Mouse (Mus musculus): ENCODE data around the gene Srsf5. TPM values are rescaled to one million over a fixed set of nuclear protein-coding genes. Genes with fewer than 3 reads are reported as not detected.

Gene Srsf5
- 248 and 262 TPM in 2 replicates for total RNA-seq (2015)
- total RNA-seq (2017), result 673 and 674 TPM in 2 replicates

GRCm38 (mm10) chr12:80945334-80945995 is at the start of gene Srsf5:
Gene Srsf5 (plus strand): TSS chr12:80945504.
- ATAC-seq (ENCODE audit: poor library complexity, severe bottlenecking), result peak; percentile 76

DNA sequence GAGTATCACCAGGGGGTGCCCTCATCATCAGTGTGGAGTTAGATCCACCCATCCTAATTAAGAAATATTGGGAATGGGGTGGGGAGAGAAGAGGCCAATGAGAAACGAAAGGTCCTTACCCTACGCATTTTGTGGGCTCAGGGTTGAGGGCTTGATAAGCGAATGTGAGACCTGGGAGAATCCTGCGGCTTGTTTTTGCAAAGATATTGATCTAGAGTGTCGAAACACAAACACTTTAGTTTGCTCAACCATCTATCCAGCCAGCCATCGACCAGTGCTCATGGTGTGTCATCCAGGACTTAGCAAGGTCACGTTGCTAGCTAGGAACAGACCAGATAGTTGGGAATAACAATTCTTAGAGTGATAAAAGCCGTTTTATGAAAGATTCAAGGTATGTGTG is 35.7 kb upstream of the Srsf5 start:
- ATAC-seq (ENCODE audit: poor library complexity, severe bottlenecking), result no peak

GRCm38 (mm10) chr12:80917764-80918163 is 27.5 kb upstream of the Srsf5 start:
- ATAC-seq (ENCODE audit: poor library complexity, severe bottlenecking), result peak; percentile 85

GRCm38 (mm10) chr12:80921301-80921700 is 24.0 kb upstream of the Srsf5 start:
- ATAC-seq (ENCODE audit: poor library complexity, severe bottlenecking), result no peak

GRCm38 (mm10) chr12:80922869-80923268 is 22.4 kb upstream of the Srsf5 start:
- no peak for ATAC-seq (ENCODE audit: poor library complexity, severe bottlenecking)

GRCm38 (mm10) chr12:80923602-80924001 is 21.7 kb upstream of the Srsf5 start:
- ATAC-seq (ENCODE audit: poor library complexity, severe bottlenecking), result no peak

- ATAC-seq (ENCODE audit: poor library complexity, severe bottlenecking), result no peak
Measured at GRCm38 (mm10) chr12:80924205-80924604, 21.1 kb upstream of the Srsf5 start.

DNA sequence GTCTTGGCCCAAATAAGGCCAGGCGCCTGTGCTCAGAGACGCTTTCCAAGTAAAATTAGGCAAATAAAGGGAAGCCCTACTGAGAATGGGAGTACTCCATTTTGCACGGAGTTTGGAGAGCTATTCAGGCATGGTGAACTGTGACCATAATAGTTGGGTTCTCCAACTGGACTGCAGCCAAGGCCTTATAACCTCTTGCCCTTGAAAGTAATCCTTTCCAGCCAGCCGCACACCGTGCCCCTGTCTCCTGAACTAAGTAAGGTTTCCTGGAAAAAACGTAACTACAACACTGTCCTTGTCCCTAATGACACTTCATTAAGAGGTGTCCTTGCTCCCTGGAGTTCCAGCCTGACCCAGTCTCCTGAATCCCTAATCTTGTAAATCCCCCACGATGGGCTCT is 19.4 kb upstream of the Srsf5 start:
- no peak for ATAC-seq (ENCODE audit: poor library complexity, severe bottlenecking)

DNA sequence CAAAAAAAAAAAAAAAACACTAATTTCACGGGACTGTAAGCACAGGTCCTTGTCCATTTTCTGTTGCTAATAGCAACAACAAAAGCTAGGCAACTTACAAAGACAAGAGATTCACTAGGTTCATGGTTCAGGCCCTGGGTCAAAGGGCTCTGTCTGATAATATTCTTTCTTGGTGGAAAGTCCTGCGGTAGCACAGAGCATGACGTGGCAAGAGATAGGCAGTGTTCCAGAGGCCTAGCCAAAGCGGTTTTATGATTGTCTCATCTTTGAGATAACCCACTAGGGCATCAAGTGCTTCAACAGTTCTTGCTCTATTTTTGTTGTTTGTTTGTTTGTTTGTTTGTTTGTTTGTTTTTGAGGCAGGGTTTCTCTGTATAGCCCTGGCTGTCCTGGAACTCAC is 18.8 kb upstream of the Srsf5 start:
- ATAC-seq (ENCODE audit: poor library complexity, severe bottlenecking), result no peak

DNA sequence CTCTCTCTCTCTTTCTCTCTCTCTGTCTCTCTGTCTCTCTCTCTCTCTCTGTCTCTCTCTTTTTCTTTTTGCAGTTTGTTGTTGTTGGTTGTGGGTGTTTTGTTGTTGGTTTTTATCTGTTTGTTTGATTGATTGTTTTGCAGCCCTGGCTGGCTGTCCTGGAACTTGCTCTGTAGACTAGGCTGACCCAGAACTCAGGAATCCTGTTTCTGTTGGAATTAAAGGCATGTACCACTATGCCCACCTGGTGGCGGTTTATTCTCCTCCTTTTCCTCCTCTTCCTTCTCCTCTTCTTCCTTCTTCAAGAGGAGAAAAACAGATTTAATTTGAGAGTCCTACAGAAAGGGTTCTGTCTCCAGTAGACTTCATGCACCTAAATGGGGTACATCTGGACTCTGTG is 17.8 kb upstream of the Srsf5 start:
- no peak for ATAC-seq (ENCODE audit: poor library complexity, severe bottlenecking)

DNA sequence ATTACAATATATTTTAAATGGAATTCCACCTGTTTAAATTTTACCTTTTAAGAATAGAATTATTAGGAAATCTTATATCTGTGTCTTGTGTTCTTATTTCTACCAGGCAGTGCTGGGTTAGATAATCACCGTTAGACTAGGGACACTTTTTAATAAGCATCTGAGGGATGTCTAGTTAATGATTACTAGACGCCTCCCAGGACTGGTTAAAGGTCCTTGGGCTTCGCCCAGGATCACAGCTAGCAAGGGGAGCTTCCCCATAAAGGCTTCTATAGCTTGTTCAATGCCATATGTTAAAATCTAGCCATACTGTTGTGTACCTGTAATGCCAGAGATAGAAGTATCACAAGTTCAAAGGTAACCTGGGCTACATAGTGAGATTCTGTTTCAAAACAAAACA is 16.4 kb upstream of the Srsf5 start:
- ATAC-seq (ENCODE audit: poor library complexity, severe bottlenecking), result no peak

GRCm38 (mm10) chr12:80930141-80930540 is 15.2 kb upstream of the Srsf5 start:
- ATAC-seq (ENCODE audit: poor library complexity, severe bottlenecking), result no peak

DNA sequence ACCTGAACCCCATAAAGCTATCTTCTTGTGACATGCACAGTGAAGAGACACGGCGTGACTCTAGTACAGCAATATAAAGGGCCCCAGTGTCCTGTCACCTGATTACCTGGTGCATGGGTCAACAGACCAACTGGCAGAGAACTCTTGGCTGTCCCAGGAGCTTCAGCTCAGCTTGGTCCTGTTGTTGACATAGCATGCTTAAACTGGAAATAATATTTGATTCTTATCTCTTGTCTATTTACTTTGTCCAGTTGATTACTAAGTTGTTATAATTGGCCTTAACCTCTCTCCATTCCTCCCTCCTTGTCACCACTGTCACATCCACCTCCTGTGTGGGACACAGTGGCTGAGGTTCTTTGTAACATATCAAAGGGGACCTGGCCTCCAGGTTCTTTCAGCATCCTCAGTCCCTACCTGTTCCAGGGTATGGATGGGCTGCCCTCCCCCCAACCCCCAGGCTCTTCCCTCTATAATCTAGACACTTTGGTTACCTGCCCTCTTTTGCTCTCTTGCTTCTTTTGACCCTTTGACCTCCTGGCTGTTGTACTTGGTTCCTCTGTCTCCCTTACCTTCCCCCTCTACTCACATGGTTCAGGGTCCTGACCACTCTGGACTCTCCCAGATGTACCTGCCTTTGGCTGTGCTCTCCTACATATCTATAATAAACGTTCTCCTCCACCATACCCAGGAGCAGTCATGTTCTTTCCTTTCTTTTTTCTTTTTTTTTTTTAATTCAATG is 13.7 kb upstream of the Srsf5 start:
- ATAC-seq (ENCODE audit: poor library complexity, severe bottlenecking), result no peak

DNA sequence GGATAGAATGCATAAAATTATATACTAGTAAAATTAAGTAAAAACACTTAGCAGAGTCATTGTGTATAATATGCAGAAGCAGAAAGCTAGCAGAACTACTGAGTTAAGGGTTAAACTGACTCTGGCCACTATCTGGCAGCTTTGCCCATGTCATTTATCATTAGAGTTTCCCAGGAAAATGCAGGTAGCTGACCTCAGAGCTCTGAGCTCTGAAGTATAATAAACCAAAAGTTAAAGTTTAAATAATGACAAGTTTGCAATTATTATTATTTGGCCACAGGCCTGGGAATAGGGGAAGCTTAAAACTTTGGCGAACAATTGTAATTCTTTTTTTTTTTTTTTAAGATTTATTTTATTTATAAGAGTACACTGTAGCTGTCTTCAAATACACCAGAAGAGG is 12.4 kb upstream of the Srsf5 start:
- no peak for ATAC-seq (ENCODE audit: poor library complexity, severe bottlenecking)

- no peak for ATAC-seq (ENCODE audit: poor library complexity, severe bottlenecking)
Measured at GRCm38 (mm10) chr12:80936751-80937150, 8.6 kb upstream of the Srsf5 start.

DNA sequence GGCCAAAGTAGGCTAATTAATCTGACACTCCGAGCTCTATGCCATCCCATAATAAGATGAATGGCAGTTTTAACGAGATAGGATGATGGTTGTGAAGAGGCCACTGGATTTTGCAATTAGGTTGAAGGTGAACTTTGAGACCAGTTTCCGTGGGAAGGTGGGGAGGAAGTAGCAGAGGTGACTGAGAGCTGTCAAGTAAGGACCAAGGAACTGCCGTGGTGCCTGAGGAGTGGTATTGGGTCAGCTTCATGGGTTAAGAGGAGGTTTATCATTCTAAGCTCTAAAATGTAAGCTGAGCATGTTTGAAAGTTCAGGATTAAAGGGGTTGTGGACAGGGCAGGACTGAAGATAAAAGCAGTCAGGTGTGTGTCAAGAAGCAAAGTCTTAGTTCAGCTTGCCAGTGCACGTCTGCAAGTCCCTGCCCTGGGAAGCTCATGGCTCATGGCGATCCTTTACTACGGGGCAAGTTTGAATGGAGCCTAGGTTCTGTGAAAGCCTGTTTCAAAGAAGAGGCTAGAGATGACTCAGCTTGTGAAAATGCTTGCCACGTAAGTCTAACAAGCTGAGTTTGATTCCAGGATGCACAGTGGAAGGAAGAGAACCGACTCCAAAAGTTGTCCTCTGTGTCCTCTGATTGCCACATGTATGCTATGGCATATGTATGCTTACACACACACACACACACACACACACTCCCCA is 7.8 kb upstream of the Srsf5 start:
- ATAC-seq (ENCODE audit: poor library complexity, severe bottlenecking), result no peak

DNA sequence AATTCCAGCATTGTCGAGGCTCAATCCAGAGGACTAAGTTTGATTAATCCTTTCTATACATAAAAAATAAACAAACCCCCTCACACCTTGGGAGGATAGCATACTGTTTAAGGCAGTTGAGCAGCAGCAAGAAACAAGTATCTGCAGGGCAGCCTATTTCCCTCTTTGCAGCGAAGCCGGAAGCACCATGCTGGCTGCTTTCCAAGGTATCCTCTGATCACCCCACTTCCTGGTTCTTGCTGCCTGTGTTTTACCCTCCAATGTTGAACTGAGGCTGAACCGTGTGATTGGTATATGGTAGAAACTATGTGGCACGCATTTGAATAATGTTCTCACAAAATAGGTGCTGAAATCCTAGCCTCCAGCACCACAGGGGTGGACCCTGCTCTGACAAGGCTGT is 6.7 kb upstream of the Srsf5 start:
- peak; percentile 90 for ATAC-seq (ENCODE audit: poor library complexity, severe bottlenecking)

DNA sequence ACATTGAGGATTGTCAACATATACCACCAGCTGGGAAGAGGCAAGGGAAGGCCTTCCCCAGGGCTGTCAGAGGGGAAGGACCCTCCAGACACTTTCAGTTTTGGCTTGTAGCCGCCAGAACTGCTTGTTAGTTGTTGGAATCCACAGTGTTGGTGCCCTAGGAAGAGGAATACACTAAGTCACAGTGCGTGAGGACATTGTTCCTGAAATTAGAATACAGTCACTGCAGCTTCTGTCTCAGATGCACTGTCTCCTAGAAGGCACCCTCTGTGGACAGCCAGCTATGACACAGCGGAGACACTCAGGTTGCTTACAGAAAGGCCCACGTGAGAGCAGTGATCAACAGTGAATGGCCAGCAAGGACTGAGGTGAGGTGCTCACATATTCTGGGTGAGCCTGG is 6.1 kb upstream of the Srsf5 start:
- peak; percentile 60 for ATAC-seq (ENCODE audit: poor library complexity, severe bottlenecking)

GRCm38 (mm10) chr12:80941886-80942285 is 3.4 kb upstream of the Srsf5 start:
- no peak for ATAC-seq (ENCODE audit: poor library complexity, severe bottlenecking)

DNA sequence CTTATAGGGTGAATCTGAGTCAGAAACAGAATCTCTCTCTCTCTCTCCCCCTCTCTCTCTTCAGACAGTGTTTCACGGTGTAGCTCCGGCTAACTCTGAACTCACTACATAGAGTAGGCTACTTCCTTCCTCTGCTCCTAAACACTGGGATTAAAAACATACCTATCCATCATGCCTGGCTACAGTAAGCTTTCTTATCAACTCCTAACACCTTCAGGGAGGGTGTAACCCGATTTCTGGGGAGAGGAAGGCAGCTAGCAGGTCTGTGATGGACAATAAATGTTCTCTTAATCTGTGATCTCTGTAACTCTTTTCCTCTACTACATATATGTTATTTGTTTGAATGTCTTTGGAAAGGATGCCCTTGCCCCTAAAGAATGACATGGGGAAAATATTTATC is 1.9 kb upstream of the Srsf5 start:
- ATAC-seq (ENCODE audit: poor library complexity, severe bottlenecking), result no peak

GRCm38 (mm10) chr12:80944204-80944603 is 1.1 kb upstream of the Srsf5 start:
- ATAC-seq (ENCODE audit: poor library complexity, severe bottlenecking), result no peak

GRCm38 (mm10) chr12:80944963-80945333 is 356 bp upstream of the Srsf5 start:
- peak; percentile 3; the same call in 1 of the 2 replicates for ATAC-seq (ENCODE audit: poor library complexity, severe bottlenecking)

Measured in megakaryocyte, adult 5-6 weeks (primary cell).